24 mouse cellular contexts compared by ENCODE assay signal in genomic region chr9:78372827-78373504, GRCm38 (mm10). TPM values are rescaled to one million over a fixed set of nuclear protein-coding genes. Genes with fewer than 3 reads are reported as not detected.
DNase-seq lines count a peak whose midpoint lies in the region; ATAC-seq lines count a peak whose summit lies in the region.
"Had no signal": no experiment of that assay in that cellular context is flagged by ENCODE, and none has a peak within 500 bp of the region (broad histone marks: within the 10 kb centered on the region; RNA-seq: fewer than 3 reads in every experiment).

No protein-coding gene starts in this region.

- intact Hi-C loops in left cerebral cortex, postnatal 4 days (cut with DNase I) = no loop called here

- DNase-seq in lung, postnatal 36 days = peak; percentile 9
- DNase-seq in lung, postnatal 25 days (ENCODE audit: low spot score) = no peak
- DNase-seq in ES-CJ7 (ENCODE audit: low read depth, low spot score) (peak; percentile 54), R1 (ENCODE audit: low read depth, low spot score) (peak; percentile 89)
- no peak for DNase-seq in left cerebral cortex, postnatal 4 days
- DNase-seq: adrenal gland, adult 2 months; adrenal gland, postnatal 14 days; cerebellum, adult 11 months; cerebellum, adult 2 months; cerebellum, postnatal 10 days; cerebellum, postnatal 36 days; embryo, embryonic 11 days; gastrocnemius, postnatal 25 days; heart, adult 18-20 months; heart, postnatal 10 days; heart, postnatal 36 days had no signal

- no peak for ATAC-seq in monocyte, adult 5-6 weeks (replicated peaks; ENCODE audit: insufficient number of reproducible peaks, low FRiP score, low TSS enrichment, poor library complexity, severe bottlenecking)
- ATAC-seq: CD4-positive, CD25-positive, alpha-beta regulatory T cell, adult 4 months; forebrain, embryonic 15.5 days; hindbrain, embryonic 16.5 days; intestine, embryonic 15.5 days; Patski had no signal

RNA-seq across cellular contexts. Expression of gene Dppa5a, which starts 5.0 kb away (rescaled TPM):
- not detected in 3 replicates for total RNA-seq in monocyte, adult 5-6 weeks (2017)
- total RNA-seq in left cerebral cortex, postnatal 4 days (2021) = 1 to 10 TPM in 1 of 2 experiments, under 1 TPM in 1; 0.85 to 3.4 TPM
- total RNA-seq: adrenal gland, adult 2 months; adrenal gland, postnatal 14 days; adrenal gland, postnatal 4 days; gastrocnemius, adult 8-10 months; gastrocnemius, postnatal 25 days; heart, adult 18-20 months; heart, postnatal 10 days; heart, postnatal 36 days had no signal

RNA-seq across cellular contexts. Expression of gene Ooep, which starts 5.6 kb away (rescaled TPM):
- 0.87 TPM in 1 of 3 replicates, not detected in the others for total RNA-seq in monocyte, adult 5-6 weeks (2017)
- 1 to 10 TPM; 1.3 to 2.1 TPM for total RNA-seq in left cerebral cortex, postnatal 4 days (2021)
- total RNA-seq: adrenal gland, adult 2 months; adrenal gland, postnatal 14 days; gastrocnemius, adult 8-10 months; heart, adult 18-20 months; heart, postnatal 10 days; heart, postnatal 36 days had no signal

RNA-seq across cellular contexts. Expression of gene Gsta2, which starts 17.4 kb away (rescaled TPM):
- total RNA-seq in monocyte, adult 5-6 weeks (2017) = 2.0 TPM in 1 of 3 replicates, not detected in the others
- not detected for total RNA-seq in left cerebral cortex, postnatal 4 days (2021)
- total RNA-seq: gastrocnemius, adult 8-10 months; gastrocnemius, postnatal 25 days; heart, postnatal 10 days had no signal

RNA-seq across cellular contexts. Expression of gene Ddx43, which starts 22.6 kb away (rescaled TPM):
- total RNA-seq in monocyte, adult 5-6 weeks (2017) = 2.8 to 15.4 TPM (median 3.9 TPM) in 3 replicates
- total RNA-seq in left cerebral cortex, postnatal 4 days (2021) = under 1 TPM in 1 of 2 experiments, not detected in 1; 0.20 TPM
- total RNA-seq: adrenal gland, adult 2 months; adrenal gland, postnatal 14 days; gastrocnemius, adult 8-10 months; gastrocnemius, postnatal 25 days; heart, adult 18-20 months; heart, postnatal 10 days; heart, postnatal 36 days had no signal

RNA-seq across cellular contexts. Expression of gene Omt2b, which starts 45.6 kb away (rescaled TPM):
- not detected in 3 replicates for total RNA-seq in monocyte, adult 5-6 weeks (2017)
- total RNA-seq in left cerebral cortex, postnatal 4 days (2021) = not detected
- total RNA-seq: adrenal gland, adult 2 months; adrenal gland, postnatal 14 days; adrenal gland, postnatal 4 days; gastrocnemius, adult 8-10 months; gastrocnemius, postnatal 25 days; heart, adult 18-20 months; heart, postnatal 10 days; heart, postnatal 36 days had no signal

Comparison
In these comparisons a context has a peak if more than half of its experiments do, and no peak if none do; other contexts are left out.
1. DNase-seq: peak in lung, postnatal 36 days (single experiment), ES-CJ7 (single experiment) and R1 (single experiment); none in lung, postnatal 25 days (single experiment) and left cerebral cortex, postnatal 4 days (single experiment).